Mouse (Mus musculus) urinary bladder, postnatal 36 days (tissue): Measurements from ENCODE around the gene Akap5.

Experiments used
- DNase-seq, 2 experiments: peaks; one replicate each; pipeline ENCODE4 v3.0.0; 2022; ENCODE audit warnings: low spot score in 2 of 2, mixed read lengths in 1 of 2

Akap5 gene

DNA sequence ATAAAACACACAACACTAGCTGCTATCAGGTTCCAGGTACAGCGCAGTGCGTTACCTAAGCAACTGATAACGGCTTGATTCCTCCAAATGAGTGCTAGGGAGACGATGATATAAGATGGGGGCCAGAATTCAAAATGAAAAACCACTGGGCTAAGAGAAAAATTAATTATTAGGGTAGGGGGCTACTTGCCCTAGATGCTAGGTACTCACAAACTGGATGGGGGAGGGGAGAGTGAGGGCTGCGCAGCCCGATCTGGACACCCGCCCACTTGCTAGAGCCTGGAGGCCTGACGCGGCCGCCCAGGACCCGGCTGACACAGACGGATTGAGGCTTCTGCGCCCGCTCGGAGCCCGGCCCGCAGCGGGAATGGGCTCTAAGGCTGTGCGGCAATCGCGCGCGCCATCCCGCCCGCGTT, 44.1 kb downstream of the Akap5 start:
- DNase-seq, result no peak

GRCm38 (mm10) chr12:76369206-76369977, 44.7 kb downstream of the Akap5 start, which contains the start of gene Zbtb25:
Gene Zbtb25 (minus strand): TSS chr12:76369602.
- peak; percentile 70 to 82 for DNase-seq

DNA sequence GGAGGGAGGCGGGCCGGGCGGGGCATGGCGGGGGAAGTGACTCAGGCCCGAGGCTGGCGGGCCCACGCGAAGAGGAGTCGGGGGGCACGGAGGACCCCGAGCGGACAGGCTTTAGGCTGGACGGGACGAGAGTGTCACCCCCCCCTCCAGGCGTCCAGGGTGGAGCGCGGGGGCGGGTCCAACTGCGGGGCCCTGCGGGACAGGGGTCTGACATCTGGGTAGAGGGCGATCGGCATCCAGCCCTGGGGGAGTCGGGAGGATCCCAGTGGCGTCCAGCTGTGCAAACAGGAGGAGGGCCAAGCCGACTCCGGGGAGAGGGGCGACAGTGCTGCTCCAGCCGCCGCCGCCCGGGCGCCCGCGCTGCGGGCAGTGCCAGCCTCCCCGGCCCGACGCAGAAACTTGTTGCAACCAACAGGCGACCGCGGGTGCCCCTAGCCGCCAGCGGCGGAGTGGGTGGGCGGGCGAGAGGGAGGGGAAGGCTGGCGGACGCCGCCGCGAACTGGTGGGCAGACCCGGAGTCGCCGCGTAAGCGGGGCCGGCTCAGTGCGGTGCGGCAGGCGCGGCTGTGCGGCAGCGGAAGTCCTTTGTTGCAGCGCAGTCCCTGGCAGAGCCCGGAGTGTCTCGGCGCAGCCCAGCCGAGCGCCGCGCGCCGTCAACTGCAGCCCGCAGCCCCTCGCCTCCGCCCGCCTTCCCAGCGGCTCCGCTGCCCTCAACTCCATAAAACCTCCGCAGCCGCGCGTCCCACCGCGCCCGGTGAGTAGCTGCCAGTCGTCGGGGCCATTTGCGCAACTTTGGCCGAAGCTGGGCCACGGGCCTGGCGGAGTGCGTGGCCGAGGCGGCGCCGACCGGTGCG, 45.5 kb downstream of the Akap5 start, which contains the start of gene Zbtb1:
Gene Zbtb1, plus strand, starts transcription at position 289 of the 853 bp plus-strand sequence.
- DNase-seq, result peak; percentile 71 to 76

DNA sequence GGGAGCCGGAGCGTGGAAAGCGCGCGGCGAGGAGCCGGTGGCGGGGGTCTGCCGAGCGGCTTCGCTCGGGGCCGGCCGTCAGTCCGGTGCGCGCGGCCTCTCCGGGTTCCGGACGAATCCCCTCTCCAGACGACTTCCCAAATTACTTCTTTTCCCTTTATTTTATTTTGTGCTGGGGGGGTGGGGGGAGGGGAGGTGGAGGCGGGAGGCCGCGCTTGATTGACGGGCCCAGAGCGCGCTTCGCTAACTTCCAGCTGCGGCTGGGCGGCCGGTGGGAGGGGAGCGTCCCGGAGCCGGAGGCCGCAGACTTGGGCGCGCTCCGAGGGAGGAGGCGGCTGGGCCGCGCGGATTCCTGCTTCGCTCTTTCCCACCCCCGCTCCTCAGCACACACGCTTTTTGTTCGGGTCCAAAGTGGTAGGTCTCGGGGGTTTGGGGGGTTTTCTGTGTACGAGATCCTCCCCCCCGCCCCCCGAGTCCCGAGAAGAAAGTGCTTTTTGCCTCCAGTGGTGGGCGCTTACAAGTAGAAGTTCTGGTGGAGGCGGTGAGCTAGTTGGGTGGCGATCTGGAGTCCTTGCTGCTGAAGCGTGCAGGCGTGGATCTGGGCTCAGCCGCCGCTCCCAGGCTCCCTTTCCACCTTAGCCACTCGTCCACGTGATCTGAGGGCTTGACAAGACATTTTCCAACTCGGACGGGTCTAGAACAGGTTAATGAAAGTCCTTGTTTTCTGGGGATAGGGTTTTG, 46.3 kb downstream of the Akap5 start:
- DNase-seq, result peak; percentile 68 to 82

GRCm38 (mm10) chr12:76372046-76372445, 47.4 kb downstream of the Akap5 start:
- no peak for DNase-seq

DNA sequence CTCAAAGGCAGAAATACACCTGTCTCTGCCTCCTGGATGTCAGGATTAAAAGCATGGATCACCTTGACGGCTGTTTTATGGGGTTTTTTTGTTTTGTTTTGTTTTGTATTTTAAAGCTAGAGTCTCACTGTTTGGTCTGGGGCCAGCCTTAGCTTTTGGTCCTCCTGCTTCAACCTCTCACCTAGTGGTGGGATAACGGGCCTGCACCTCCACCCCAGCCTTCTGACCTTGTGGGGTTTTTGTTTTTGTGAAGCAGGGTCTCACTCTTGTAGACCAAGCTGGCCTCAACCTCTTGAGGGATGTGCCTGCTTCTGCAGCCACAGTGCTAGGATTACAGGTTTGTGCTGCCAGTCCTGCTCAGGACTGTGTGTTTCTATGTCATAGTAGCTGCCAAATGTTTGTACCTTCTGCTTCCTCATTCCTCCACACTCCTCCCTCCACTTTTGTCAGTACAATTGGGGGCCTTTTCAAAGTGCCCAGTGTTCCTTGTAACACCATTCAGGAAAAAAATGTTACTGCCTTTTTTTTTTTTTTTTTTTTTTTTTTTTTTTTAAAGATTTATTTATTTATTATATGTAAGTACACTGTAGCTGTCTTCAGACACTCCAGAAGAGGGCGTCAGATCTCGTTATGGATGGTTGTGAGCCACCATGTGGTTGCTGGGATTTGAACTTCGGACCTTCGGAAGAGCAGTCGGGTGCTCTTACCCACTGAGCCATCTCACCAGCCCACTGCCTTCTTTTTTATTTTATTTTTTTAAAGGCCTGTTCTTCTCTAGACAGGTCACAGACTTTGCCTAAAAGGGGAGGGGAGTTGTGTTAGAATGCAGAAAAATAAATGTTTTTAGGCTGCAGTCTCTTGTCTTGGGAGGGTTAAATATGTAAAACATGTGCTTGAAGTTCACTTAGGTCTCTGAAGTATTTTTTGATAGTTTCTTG, 48.5 kb downstream of the Akap5 start:
- no peak for DNase-seq

DNA sequence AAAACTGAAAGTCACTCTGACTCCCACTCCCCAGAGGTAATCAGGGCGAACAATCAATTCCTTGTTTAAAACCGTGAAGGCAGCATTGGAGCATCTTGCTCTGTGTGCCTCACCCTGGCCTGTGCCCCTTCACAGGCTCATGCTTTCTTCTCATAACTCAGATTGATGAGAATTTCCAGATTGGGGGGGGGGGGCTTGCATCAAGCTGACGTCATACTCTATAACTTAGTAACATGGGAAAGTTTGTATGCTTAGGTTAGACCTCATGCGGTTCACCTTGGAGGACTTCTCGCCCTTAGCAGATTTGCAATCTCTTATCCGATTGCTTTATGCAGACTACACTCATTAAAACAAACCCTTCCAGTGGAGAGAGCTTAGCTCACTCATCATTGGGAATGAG, 49.3 kb downstream of the Akap5 start:
- no peak for DNase-seq

DNA sequence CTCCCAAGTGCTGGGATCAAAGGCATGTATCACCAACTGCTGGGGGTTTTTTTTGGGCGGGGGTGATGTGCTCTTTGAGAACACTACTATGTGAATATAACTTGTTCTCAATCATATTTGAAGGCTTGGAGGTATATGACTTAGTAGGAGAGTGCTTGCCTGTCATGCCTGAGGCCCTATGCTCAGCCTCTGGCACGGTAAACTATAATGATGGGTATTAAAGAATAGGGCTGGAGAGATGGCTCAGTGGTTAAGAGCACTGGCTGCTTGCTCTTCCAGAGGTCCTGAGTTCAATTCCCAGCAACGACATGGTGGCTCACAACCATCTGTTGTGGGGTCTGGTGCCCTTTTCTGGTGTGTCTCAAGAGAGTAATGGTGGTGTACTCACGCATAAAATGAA, 50.2 kb downstream of the Akap5 start:
- DNase-seq, result no peak

- no peak for DNase-seq
Measured at GRCm38 (mm10) chr12:76375506-76375905, 50.8 kb downstream of the Akap5 start.

DNA sequence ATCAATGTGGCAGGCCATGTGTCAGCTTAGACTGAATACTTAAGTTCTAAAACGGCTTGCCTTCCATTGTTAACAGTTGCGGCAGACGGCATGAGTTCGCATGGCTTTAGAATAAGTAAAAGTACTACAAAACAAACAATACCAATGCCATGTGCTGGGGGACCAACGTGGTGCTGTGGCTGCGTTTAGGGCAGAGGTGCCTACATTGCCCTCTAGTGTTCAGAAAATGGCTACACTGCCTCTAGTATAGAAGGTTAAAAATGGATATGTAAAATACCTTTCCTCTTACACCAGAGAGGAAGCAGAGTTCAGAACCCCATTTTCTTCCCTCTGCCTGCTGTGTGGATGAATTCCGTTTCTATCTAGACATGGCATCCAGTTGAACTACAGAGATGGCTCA, 52.0 kb downstream of the Akap5 start:
- DNase-seq, result no peak

GRCm38 (mm10) chr12:76377059-76377458, 52.4 kb downstream of the Akap5 start:
- no peak for DNase-seq

DNA sequence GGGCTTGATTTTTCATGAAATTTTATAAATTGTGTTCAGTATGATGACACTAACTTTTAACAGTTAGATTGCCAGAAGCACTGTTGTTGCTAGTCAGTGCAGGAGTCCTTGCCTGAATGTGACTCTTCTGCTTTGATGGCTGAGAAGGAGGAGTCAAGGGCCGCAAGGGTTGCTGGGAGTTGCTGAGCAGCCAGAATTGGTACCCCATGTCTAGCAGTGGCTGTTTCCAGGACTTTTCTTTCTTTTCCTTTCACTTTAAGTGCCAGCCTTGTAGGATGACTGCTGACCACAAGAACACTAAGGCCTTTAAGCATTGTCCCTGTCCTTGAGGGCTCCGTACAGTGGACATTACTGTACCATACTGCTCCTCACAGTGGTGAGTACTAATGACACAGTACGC, 53.0 kb downstream of the Akap5 start:
- DNase-seq, result no peak

GRCm38 (mm10) chr12:76378556-76378955, 53.9 kb downstream of the Akap5 start:
- no peak for DNase-seq

DNA sequence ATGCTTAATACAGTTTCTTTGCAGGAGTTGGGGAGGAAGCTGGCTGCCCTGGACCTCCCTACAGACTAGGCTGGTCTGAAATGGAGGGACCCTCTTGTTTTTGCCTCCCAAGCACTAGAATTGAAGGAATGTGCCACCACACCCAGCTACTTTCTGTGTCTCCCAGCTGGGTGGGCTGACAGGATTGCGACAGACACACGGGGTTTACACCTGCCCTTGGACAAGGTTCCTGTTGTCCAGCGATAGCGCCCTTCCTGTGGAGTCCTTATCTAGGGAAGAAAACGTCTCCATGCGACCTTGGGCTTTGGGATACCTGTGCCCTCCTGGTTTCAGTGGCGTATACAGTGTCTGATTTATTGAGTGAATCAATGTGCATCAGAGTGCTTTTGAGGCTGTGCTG, 55.5 kb downstream of the Akap5 start:
- DNase-seq, result no peak
